Mouse (Mus musculus) yolk sac, embryonic 10.5 days (tissue): Measurements from ENCODE around the gene Mbnl1.

Experiments
- DNase-seq: peaks from one replicate; pipeline ENCODE4 v3.0.0-alpha.2; 2017; ENCODE audit warnings: low spot score

Gene Mbnl1

GRCm38 (mm10) chr3:60611839-60612238 lies 139.2 kb downstream of the Mbnl1 start:
- DNase-seq: no peak

- no peak for DNase-seq
Observed at GRCm38 (mm10) chr3:60613121-60613520, 140.5 kb downstream of the Mbnl1 start.

- no peak for DNase-seq
Observed at GRCm38 (mm10) chr3:60614516-60614915, 141.9 kb downstream of the Mbnl1 start.

GRCm38 (mm10) chr3:60615057-60615606 lies 142.5 kb downstream of the Mbnl1 start:
- peak; percentile 26 for DNase-seq

- DNase-seq: no peak
Observed at GRCm38 (mm10) chr3:60615615-60616014, 143.0 kb downstream of the Mbnl1 start.

GRCm38 (mm10) chr3:60616147-60616546 lies 143.5 kb downstream of the Mbnl1 start:
- DNase-seq: no peak

- DNase-seq: no peak
Observed at GRCm38 (mm10) chr3:60617643-60618042, 145.0 kb downstream of the Mbnl1 start.

- no peak for DNase-seq
Observed at GRCm38 (mm10) chr3:60620236-60620635, 147.6 kb downstream of the Mbnl1 start.

- no peak for DNase-seq
Observed at GRCm38 (mm10) chr3:60631183-60631582, 158.6 kb downstream of the Mbnl1 start.

- DNase-seq: no peak
Observed at GRCm38 (mm10) chr3:60631754-60632153, 159.1 kb downstream of the Mbnl1 start.

- DNase-seq: no peak
Observed at GRCm38 (mm10) chr3:60632796-60633466, 160.3 kb downstream of the Mbnl1 start.

GRCm38 (mm10) chr3:60638530-60638929 lies 165.9 kb downstream of the Mbnl1 start:
- no peak for DNase-seq

- DNase-seq: no peak
Observed at GRCm38 (mm10) chr3:60639135-60639534, 166.5 kb downstream of the Mbnl1 start.

GRCm38 (mm10) chr3:60642227-60642626 lies 169.6 kb downstream of the Mbnl1 start:
- peak; percentile 38 for DNase-seq

- no peak for DNase-seq
Observed at GRCm38 (mm10) chr3:60645531-60645930, 172.9 kb downstream of the Mbnl1 start.

- no peak for DNase-seq
Observed at GRCm38 (mm10) chr3:60648293-60648692, 175.7 kb downstream of the Mbnl1 start.

- DNase-seq: no peak
Observed at GRCm38 (mm10) chr3:60660762-60661161, 188.1 kb downstream of the Mbnl1 start.
